Mouse (Mus musculus): ENCODE measurements at regions not wholly inside any gene's neighbourhood (a gene's known extent, or its start where the extent isn't known, plus 50 kb on each side); places are given as distances from the start of the nearest gene placed in this dataset.
A peak's percentile ranks its signal among the peaks of the same experiment; 100 is the strongest.

GRCm38 (mm10) chr6:70714239-70714638, 77.8 kb downstream of the Rpia start:
- WGBS = 20% methylated on average over 6 of the region's 6 CpGs
- peak overlapping the region; percentile 34; the same call in 1 of the 2 replicates for H3K4me2 ChIP-seq (ENCODE audit: low read depth, low read length, severe bottlenecking)
- no peak overlapping the region for H3K4me3 ChIP-seq (ENCODE audit: low read depth, low read length)
- no peaks in the 10 kb centered on the region for H3K27me3 ChIP-seq (ENCODE audit: control insufficient read depth, insufficient read depth, low read length)
- DNase-seq (ENCODE audit: low spot score) (peak; percentile 72), ATAC-seq (replicated peaks; ENCODE audit: low FRiP score) (peak; percentile 33)
- H3K27ac ChIP-seq (ENCODE audit: low read depth, low read length) = no peak overlapping the region
- H3K9me3 ChIP-seq (ENCODE audit: control insufficient read depth, low read length) = no peaks in the 10 kb centered on the region
- no peaks in the 10 kb centered on the region for H3K36me3 ChIP-seq (ENCODE audit: control insufficient read depth, insufficient read depth, low read length)
- H3K9ac ChIP-seq (ENCODE audit: low read length) = no peak overlapping the region
- H3K4me1 ChIP-seq (replicated peaks; ENCODE audit: control insufficient read depth, insufficient read depth, low read length) = no peaks in the 10 kb centered on the region

GRCm38 (mm10) chr6:70713665-70714064, 78.4 kb downstream of the Rpia start:
- Histone ChIP-seq H3K27ac (ENCODE audit: low read depth, low read length) (no peak overlapping the region), H3K36me3 (ENCODE audit: control insufficient read depth, insufficient read depth, low read length) (no peaks in the 10 kb centered on the region), H3K9me3 (ENCODE audit: control insufficient read depth, low read length) (no peaks in the 10 kb centered on the region), H3K4me2 (ENCODE audit: low read depth, low read length, severe bottlenecking) (no peak overlapping the region), H3K9ac (ENCODE audit: low read length) (no peak overlapping the region), H3K4me3 (ENCODE audit: low read depth, low read length) (no peak overlapping the region), H3K4me1 (replicated peaks; ENCODE audit: control insufficient read depth, insufficient read depth, low read length) (no peaks in the 10 kb centered on the region), H3K27me3 (ENCODE audit: control insufficient read depth, insufficient read depth, low read length) (no peaks in the 10 kb centered on the region)
- 81% methylated on average over 6 of the region's 6 CpGs for WGBS
- no peak; the same call in 1 of the 2 replicates for ATAC-seq (replicated peaks; ENCODE audit: low FRiP score)
- no peak for DNase-seq (ENCODE audit: low spot score)

DNA sequence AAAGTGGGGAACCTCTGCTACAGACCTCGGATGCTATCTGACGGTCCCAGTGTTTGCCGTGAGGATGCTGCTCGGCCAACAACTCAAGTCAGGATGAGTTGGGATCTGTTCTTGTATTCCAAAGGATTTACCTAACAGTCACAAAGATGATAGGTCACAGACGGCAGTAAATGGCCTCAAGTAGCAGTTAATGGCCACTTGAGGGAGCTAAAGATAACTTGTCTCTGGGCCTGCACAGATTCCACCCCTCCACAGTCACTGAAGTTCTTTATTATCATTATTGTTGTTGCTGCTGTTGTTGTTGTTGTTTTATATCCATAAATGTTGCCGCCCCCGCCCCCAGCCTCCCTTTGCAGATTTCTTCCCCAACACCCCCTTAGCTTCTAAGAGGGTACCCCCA, 78.9 kb downstream of the Rpia start:
- H3K27me3 ChIP-seq (ENCODE audit: control insufficient read depth, insufficient read depth, low read length) = no peaks in the 10 kb centered on the region
- no peaks in the 10 kb centered on the region for H3K4me1 ChIP-seq (replicated peaks; ENCODE audit: control insufficient read depth, insufficient read depth, low read length)
- H3K36me3 ChIP-seq (ENCODE audit: control insufficient read depth, insufficient read depth, low read length) = no peaks in the 10 kb centered on the region
- H3K4me3 ChIP-seq (ENCODE audit: low read depth, low read length) = no peak overlapping the region
- no peaks in the 10 kb centered on the region for H3K9me3 ChIP-seq (ENCODE audit: control insufficient read depth, low read length)
- ATAC-seq (replicated peaks; ENCODE audit: low FRiP score) = peak; percentile 45; the same call in 1 of the 2 replicates
- H3K4me2 ChIP-seq (ENCODE audit: low read depth, low read length, severe bottlenecking) = no peak overlapping the region
- no peak overlapping the region for H3K9ac ChIP-seq (ENCODE audit: low read length)
- no peak for DNase-seq (ENCODE audit: low spot score)
- no peak overlapping the region for H3K27ac ChIP-seq (ENCODE audit: low read depth, low read length)
- 47% methylated on average over 7 of the region's 7 CpGs for WGBS

- H3K9ac ChIP-seq (ENCODE audit: low read length) = no peak overlapping the region
- WGBS = 21% methylated on average over 7 of the region's 7 CpGs
- no peaks in the 10 kb centered on the region for H3K4me1 ChIP-seq (replicated peaks; ENCODE audit: control insufficient read depth, insufficient read depth, low read length)
- ATAC-seq (replicated peaks; ENCODE audit: low FRiP score) (peak; percentile 66; the same call in 1 of the 2 replicates), DNase-seq (ENCODE audit: low spot score) (peak; percentile 65)
- no peaks in the 10 kb centered on the region for H3K27me3 ChIP-seq (ENCODE audit: control insufficient read depth, insufficient read depth, low read length)
- H3K4me2 ChIP-seq (ENCODE audit: low read depth, low read length, severe bottlenecking) = no peak overlapping the region
- H3K36me3 ChIP-seq (ENCODE audit: control insufficient read depth, insufficient read depth, low read length) = no peaks in the 10 kb centered on the region
- no peak overlapping the region for H3K27ac ChIP-seq (ENCODE audit: low read depth, low read length)
- H3K4me3 ChIP-seq (ENCODE audit: low read depth, low read length) = no peak overlapping the region
- no peaks in the 10 kb centered on the region for H3K9me3 ChIP-seq (ENCODE audit: control insufficient read depth, low read length)
These were observed 82.5 kb downstream of the Rpia start for GRCm38 (mm10) chr6:70709338-70710055.

DNA sequence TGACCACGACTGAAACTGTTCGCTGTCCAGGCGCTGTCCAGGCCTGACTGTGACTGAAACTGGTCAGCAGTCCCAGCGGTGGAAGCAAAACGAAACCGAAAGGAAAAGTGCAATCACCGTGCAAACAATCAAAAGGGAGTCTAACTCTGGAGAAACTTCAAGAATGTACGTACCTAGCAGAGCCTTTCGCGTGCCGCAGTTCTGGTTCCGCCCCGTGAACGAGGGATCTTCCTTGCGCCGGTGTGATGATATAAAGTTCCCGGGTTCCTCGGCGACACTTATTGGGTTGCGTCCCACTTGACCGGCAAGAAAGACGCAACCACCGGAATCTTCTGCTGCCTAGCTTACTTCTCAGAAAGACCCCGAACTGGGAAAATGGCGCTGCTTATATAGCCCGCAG, 96.4 kb downstream of the Rpia start:
- ATAC-seq (replicated peaks; ENCODE audit: low FRiP score) (no peak), DNase-seq (ENCODE audit: low spot score) (no peak)
- H3K9ac ChIP-seq (ENCODE audit: low read length) = no peak overlapping the region
- no peaks in the 10 kb centered on the region for H3K9me3 ChIP-seq (ENCODE audit: control insufficient read depth, low read length)
- H3K4me2 ChIP-seq (ENCODE audit: low read depth, low read length, severe bottlenecking) = no peak overlapping the region
- H3K4me3 ChIP-seq (ENCODE audit: low read depth, low read length) = no peak overlapping the region
- H3K27ac ChIP-seq (ENCODE audit: low read depth, low read length) = no peak overlapping the region
- no peaks in the 10 kb centered on the region for H3K27me3 ChIP-seq (ENCODE audit: control insufficient read depth, insufficient read depth, low read length)
- H3K36me3 ChIP-seq (ENCODE audit: control insufficient read depth, insufficient read depth, low read length) = no peaks in the 10 kb centered on the region
- H3K4me1 ChIP-seq (replicated peaks; ENCODE audit: control insufficient read depth, insufficient read depth, low read length) = no peaks in the 10 kb centered on the region
- WGBS = 97% methylated on average over 26 of the region's 26 CpGs
